Mouse (Mus musculus) cortical plate, adult 2 months (tissue): Measurements from ENCODE around the gene Btrc.

Experiments used
- CTCF ChIP-seq: fragments of 200-500 bp; IDR thresholded peaks from 2 replicates; pipeline ENCODE4 v1.5.1; 2011; ENCODE audit warnings: mild to moderate bottlenecking, control low read depth, low read length; ENCODE audit not compliant: insufficient read depth; ENCODE audit errors: extremely low read depth
- POLR2A ChIP-seq: fragments of 200-500 bp; IDR thresholded peaks from 2 replicates; pipeline ENCODE4 v1.6.1; 2011; ENCODE audit warnings: mild to moderate bottlenecking, low read length, control low read depth; ENCODE audit not compliant: insufficient read depth; ENCODE audit errors: extremely low read depth

GRCm38 (mm10) chr19:45445253-45445933, 81.9 kb downstream of the Btrc start:
- TF ChIP-seq CTCF, result no peak
- TF ChIP-seq POLR2A, result no peak
